Mouse (Mus musculus): ENCODE data around the gene Map3k5. TPM values are rescaled to one million over a fixed set of nuclear protein-coding genes. Genes with fewer than 3 reads are reported as not detected.

Gene Map3k5
- total and polyA plus RNA-seq, 3 experiments: 15.8 to 31.0 (median 27.6) TPM

DNA sequence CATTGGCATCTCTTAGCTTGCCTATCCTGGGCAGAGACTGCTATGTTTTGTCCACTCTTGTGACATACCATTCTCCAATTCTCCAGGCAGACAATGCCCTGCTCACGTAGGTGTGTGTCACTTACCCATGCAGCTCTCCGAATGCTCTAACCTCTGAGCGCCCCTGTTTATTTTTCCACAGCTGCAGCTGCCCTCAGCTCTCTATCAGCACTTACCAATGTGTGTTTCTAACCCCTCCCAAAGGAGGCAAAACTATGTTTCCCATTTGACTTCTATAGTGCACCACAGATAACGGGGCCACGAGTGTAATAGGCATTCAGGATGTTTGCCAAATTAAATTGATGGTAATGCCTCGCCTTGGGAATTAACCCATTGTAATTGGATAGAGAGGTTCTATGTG lies 56.4 kb downstream of the Map3k5 start:
- dilution Hi-C loops (cut with MboI; ENCODE audit: extremely low pct_ligation_motif_present, extremely low pct_unique_long_range_greater_than_20kb, low sequenced_read_pairs) (no loop called here), in situ Hi-C loops (cut with MboI; ENCODE audit: low pct_ligation_motif_present, low pct_unique_long_range_greater_than_20kb, low sequenced_read_pairs) (loop anchor here (10.0 kb wide), 1 partner anchor 56 kb away; the partner anchor contains the start of gene Map3k5)
- peaks cover 29% of the 10 kb centered on the region for H3K79me2 ChIP-seq (replicated peaks; ENCODE audit: control insufficient read depth, extremely low read depth, insufficient read depth, poor library complexity, severe bottlenecking)
- peak overlapping the region; percentile 9; the same call in 1 of the 2 replicates for H3K4me2 ChIP-seq (ENCODE audit: insufficient read depth, low read depth, poor library complexity, severe bottlenecking)
- H3K27me3 ChIP-seq (replicated peaks): no peaks in the 10 kb centered on the region
- H3K9ac ChIP-seq (ENCODE audit: insufficient read depth, low read depth): no peak overlapping the region
- peaks cover 4 to 22% of the 10 kb centered on the region in 2 experiments for H3K36me3 ChIP-seq (replicated peaks in 1 of 2; ENCODE audit: control insufficient read depth in 1 of 2, insufficient read depth in 1 of 2, low read length in 1 of 2)
- H3K9me3 ChIP-seq (replicated peaks; ENCODE audit: low read length): peaks cover 3% of the 10 kb centered on the region
- TF ChIP-seq SMC3 (IDR thresholded peaks at IDR 0.05; ENCODE audit: low read depth, low read length) (no peak), MYC (IDR thresholded peaks at IDR 0.05; ENCODE audit: low read depth, low read length) (no peak), EP300 (IDR thresholded peaks at IDR 0.05; ENCODE audit: low read length) (no peak), NRF1 (IDR thresholded peaks at IDR 0.05; ENCODE audit: low read depth, low read length) (no peak), ETS1 (conservative IDR thresholded peaks at IDR 0.05; ENCODE audit: low read depth, low read length) (no peak), E2F4 (IDR thresholded peaks at IDR 0.05; ENCODE audit: insufficient replicate concordance, low read depth, low read length) (no peak), ELF1 (IDR thresholded peaks at IDR 0.05; ENCODE audit: low read depth, low read length) (no peak), KAT2A (IDR thresholded peaks at IDR 0.05; ENCODE audit: insufficient replicate concordance, low read length) (no peak), MAFK (IDR thresholded peaks at IDR 0.05; ENCODE audit: insufficient replicate concordance, low read length) (no peak), USF1 (IDR thresholded peaks at IDR 0.05; ENCODE audit: low read depth, low read length) (no peak), MAX (IDR thresholded peaks at IDR 0.05; ENCODE audit: low read length) (no peak), GABPA (IDR thresholded peaks at IDR 0.05; ENCODE audit: insufficient replicate concordance, low read depth, low read length) (no peak), TBP (conservative IDR thresholded peaks at IDR 0.05; ENCODE audit: low read depth, low read length) (no peak), ZMIZ1 (IDR thresholded peaks at IDR 0.05; ENCODE audit: low read depth, low read length) (no peak), MAZ (IDR thresholded peaks at IDR 0.05; ENCODE audit: low read depth, low read length) (no peak), UBTF (IDR thresholded peaks at IDR 0.05; ENCODE audit: low read depth, low read length) (no peak), JUND (conservative IDR thresholded peaks at IDR 0.05; ENCODE audit: low read depth, low read length) (no peak), NELFE (IDR thresholded peaks at IDR 0.05; ENCODE audit: low read depth, low read length) (no peak), CHD2 (IDR thresholded peaks at IDR 0.05; ENCODE audit: low read length) (no peak)
- peak overlapping the region; percentile 50 for H3K27ac ChIP-seq (ENCODE audit: insufficient read depth, low read depth)
- peaks cover 26 to 60% of the 10 kb centered on the region in 2 experiments for H3K4me1 ChIP-seq (ENCODE audit: control insufficient read depth in 1 of 2, insufficient read depth in 2 of 2)
- H3K4me3 ChIP-seq (replicated peaks in 1 of 3; ENCODE audit: low read depth in 2 of 3, low read length in 2 of 3, poor library complexity in 1 of 3): no peak overlapping the region
- DNase-seq (ENCODE audit: extremely low read depth): no peak

GRCm38 (mm10) chr10:19991237-19991865 lies 57.1 kb downstream of the Map3k5 start:
- no peak overlapping the region for H3K4me3 ChIP-seq (replicated peaks in 1 of 3; ENCODE audit: low read depth in 2 of 3, low read length in 2 of 3, poor library complexity in 1 of 3)
- H3K9ac ChIP-seq (ENCODE audit: insufficient read depth, low read depth): peak overlapping the region; percentile 33; the same call in 1 of the 2 replicates
- no peak for TF ChIP-seq RCOR1 (conservative IDR thresholded peaks at IDR 0.05; ENCODE audit: low read depth, low read length)
- TF ChIP-seq MAFK (IDR thresholded peaks at IDR 0.05; ENCODE audit: insufficient replicate concordance, low read length): no peak
- TF ChIP-seq POLR2A (IDR thresholded peaks at IDR 0.05; ENCODE audit: low read depth, low read length): no peak
- TF ChIP-seq UBTF (IDR thresholded peaks at IDR 0.05; ENCODE audit: low read depth, low read length): no peak
- TF ChIP-seq HCFC1 (IDR thresholded peaks at IDR 0.05; ENCODE audit: low read depth, low read length): no peak
- no peak for TF ChIP-seq MYC (IDR thresholded peaks at IDR 0.05; ENCODE audit: low read depth, low read length)
- no peak for TF ChIP-seq JUN (IDR thresholded peaks at IDR 0.05; ENCODE audit: insufficient read depth, low read depth, low read length)
- no peak for TF ChIP-seq NELFE (IDR thresholded peaks at IDR 0.05; ENCODE audit: low read depth, low read length)
- no peak for TF ChIP-seq POLR2AphosphoS2 (IDR thresholded peaks at IDR 0.05; ENCODE audit: low read depth, low read length)
- TF ChIP-seq MXI1 (IDR thresholded peaks at IDR 0.05; ENCODE audit: low read depth, low read length): no peak
- no peak for TF ChIP-seq ZC3H11A (IDR thresholded peaks at IDR 0.05; ENCODE audit: low read depth, low read length)
- TF ChIP-seq IRF4 (IDR thresholded peaks at IDR 0.05; ENCODE audit: low read depth, low read length): no peak
- no peak for TF ChIP-seq ELF1 (IDR thresholded peaks at IDR 0.05; ENCODE audit: low read depth, low read length)
- no peak for TF ChIP-seq MAX (IDR thresholded peaks at IDR 0.05; ENCODE audit: low read length)
- no peak for TF ChIP-seq ETS1 (conservative IDR thresholded peaks at IDR 0.05; ENCODE audit: low read depth, low read length)
- TF ChIP-seq MAZ (IDR thresholded peaks at IDR 0.05; ENCODE audit: low read depth, low read length): no peak
- TF ChIP-seq SIN3A (IDR thresholded peaks at IDR 0.05; ENCODE audit: low read length): no peak
- no peak for TF ChIP-seq ZKSCAN1 (IDR thresholded peaks at IDR 0.05; ENCODE audit: borderline replicate concordance, low read depth, low read length)
- no peak for TF ChIP-seq JUND (conservative IDR thresholded peaks at IDR 0.05; ENCODE audit: low read depth, low read length)
- no peak for TF ChIP-seq RAD21 (IDR thresholded peaks at IDR 0.05; ENCODE audit: low read depth, low read length)
- dilution Hi-C loops (cut with MboI; ENCODE audit: extremely low pct_ligation_motif_present, extremely low pct_unique_long_range_greater_than_20kb, low sequenced_read_pairs) (no loop called here), in situ Hi-C loops (cut with MboI; ENCODE audit: low pct_ligation_motif_present, low pct_unique_long_range_greater_than_20kb, low sequenced_read_pairs) (loop anchor here (10.0 kb wide), 1 partner anchor 57 kb away; the partner anchor contains the start of gene Map3k5)
- no peaks in the 10 kb centered on the region for H3K27me3 ChIP-seq (replicated peaks)
- peak overlapping the region; percentile 96 for H3K27ac ChIP-seq (ENCODE audit: insufficient read depth, low read depth)
- H3K36me3 ChIP-seq (replicated peaks in 1 of 2; ENCODE audit: control insufficient read depth in 1 of 2, insufficient read depth in 1 of 2, low read length in 1 of 2): peaks cover 4 to 19% of the 10 kb centered on the region in 2 experiments
- peaks cover 35% of the 10 kb centered on the region for H3K79me2 ChIP-seq (replicated peaks; ENCODE audit: control insufficient read depth, extremely low read depth, insufficient read depth, poor library complexity, severe bottlenecking)
- peak overlapping the region; percentile 45 for H3K4me2 ChIP-seq (ENCODE audit: insufficient read depth, low read depth, poor library complexity, severe bottlenecking)
- no peak for DNase-seq (ENCODE audit: extremely low read depth)
- H3K4me1 ChIP-seq (ENCODE audit: control insufficient read depth in 1 of 2, insufficient read depth in 2 of 2): peaks cover 30 to 66% of the 10 kb centered on the region in 2 experiments
- H3K9me3 ChIP-seq (replicated peaks; ENCODE audit: low read length): peaks cover 3% of the 10 kb centered on the region

Data from CH12.LX (cell line).